Mouse (Mus musculus) liver, postnatal 0 days (tissue): ENCODE measurements at regions not wholly inside any gene's neighbourhood (a gene's known extent, or its start where the extent isn't known, plus 50 kb on each side); places are given as distances from the start of the nearest gene placed in this dataset.

Source experiments
- CTCF ChIP-seq: sonication (generic); IDR thresholded peaks from 2 replicates; pipeline ENCODE4 v1.5.1; 2016; ENCODE audit warnings: antibody characterized with exemption, low read depth
- EP300 ChIP-seq: IDR thresholded peaks from 2 replicates; pipeline ENCODE4 v1.6.1; 2016; ENCODE audit warnings: antibody characterized with exemption, low read depth, mild to moderate bottlenecking

DNA sequence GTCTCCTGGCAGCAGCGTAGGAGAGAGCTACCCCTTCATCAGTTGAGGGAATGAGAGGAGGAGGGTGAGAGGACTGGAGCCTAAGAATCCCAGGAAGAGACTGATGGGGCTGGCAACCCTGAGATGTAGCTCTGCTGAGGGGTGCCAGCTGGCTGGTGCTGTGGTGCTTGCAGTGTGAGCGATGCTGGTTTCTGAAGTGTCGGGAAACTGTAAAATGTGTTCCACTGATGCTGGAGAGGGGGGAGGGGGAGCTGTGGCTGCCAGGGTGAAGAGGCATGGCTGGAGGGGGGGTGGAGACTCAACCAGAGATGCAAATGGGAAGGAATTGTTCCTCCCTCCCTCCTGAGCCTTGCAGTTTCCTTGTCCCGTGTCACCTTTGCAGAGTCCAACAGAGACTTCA, 102.0 kb upstream of the Max start:
- no peak for TF ChIP-seq CTCF
- no peak for TF ChIP-seq EP300
